Mouse (Mus musculus) testis, adult 2 months (tissue): ENCODE results near the gene Sucnr1.

ENCODE experiments used
- CTCF ChIP-seq: fragments of 200-500 bp; IDR thresholded peaks from 2 replicates; pipeline ENCODE4 v1.5.1; 2012; ENCODE audit warnings: low read depth, mild to moderate bottlenecking, inconsistent platforms, low read length, moderate library complexity; ENCODE audit not compliant: control insufficient read depth, insufficient read depth, insufficient replicate concordance
- POLR2A ChIP-seq: fragments of 200-500 bp; IDR thresholded peaks from 2 replicates; pipeline ENCODE4 v1.6.1; 2012; ENCODE audit warnings: low read depth, mild to moderate bottlenecking, inconsistent platforms, low read length, moderate library complexity; ENCODE audit not compliant: control insufficient read depth

DNA sequence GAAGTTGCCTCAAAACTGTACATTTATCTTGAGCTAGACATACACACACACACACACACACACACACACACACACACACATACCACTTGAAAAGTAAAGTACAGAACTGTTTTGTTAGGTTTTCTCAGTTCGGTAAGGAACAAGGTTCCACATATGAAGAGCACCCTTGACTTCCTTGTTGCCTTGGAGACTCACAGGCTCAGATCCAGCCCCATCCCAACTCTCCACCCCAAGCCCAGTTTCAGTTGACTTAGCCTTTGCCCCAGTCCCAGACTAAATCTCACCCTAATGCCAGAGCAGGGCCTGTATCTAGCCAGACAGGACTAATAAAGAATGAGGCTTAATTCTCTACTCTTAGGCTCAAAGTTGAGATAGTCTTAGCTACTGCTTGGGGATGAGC, 16.9 kb downstream of the Sucnr1 start:
- TF ChIP-seq POLR2A, result no peak
- TF ChIP-seq CTCF, result no peak
